Mouse (Mus musculus) hematopoietic stem cell, adult 5-6 weeks (primary cell): ENCODE measurements around the gene Olfr1120. TPM values are rescaled to one million over a fixed set of nuclear protein-coding genes. Genes with fewer than 3 reads are reported as not detected.
"Not testable (repeated sequence)": the region's sequence is repeated elsewhere in the genome, so short reads cannot be mapped to it uniquely, and the experiment has no call there.

Experiments used
- ATAC-seq, 2 experiments: fragments of 125-278 bp in 1 of 2; replicated peaks in 1 of 2; 2 replicates each; pipeline ENCODE4 v1.8.0; 2016 to 2017; ENCODE audit warnings: inconsistent platforms in 2 of 2, mild to moderate bottlenecking in 2 of 2, moderate number of reproducible peaks in 2 of 2, low read depth in 1 of 2, moderate TSS enrichment in 1 of 2; ENCODE audit not compliant: low FRiP score in 2 of 2, poor library complexity in 2 of 2, severe bottlenecking in 2 of 2, insufficient read depth in 1 of 2, low TSS enrichment in 1 of 2
- total RNA-seq: library from RNA; stranded (forward); fragments of 172-1452, 232-1000 nt; gene quantifications from 2 replicates; pipeline ENCODE4 v1.2.3, GENCODE M21; 2017

The Olfr1120 gene
- total RNA-seq = not detected in 2 replicates

DNA sequence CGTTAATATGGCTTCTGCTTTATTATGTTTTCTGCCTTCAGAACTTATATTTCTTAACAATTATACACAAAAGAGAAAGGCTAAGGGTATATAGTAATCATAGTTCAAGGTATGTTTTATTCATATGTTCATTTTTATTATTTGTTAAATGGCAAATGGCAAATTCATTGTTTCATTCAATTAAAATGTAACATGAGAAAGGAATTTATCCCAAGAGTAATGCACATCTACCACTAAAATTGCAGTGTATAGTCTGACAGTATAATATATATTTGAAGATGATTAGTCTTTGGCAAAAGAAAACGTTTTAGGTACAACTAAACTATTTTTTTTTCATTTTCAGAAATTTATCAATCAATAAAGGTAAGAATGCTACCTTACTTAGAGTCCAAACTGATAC, at the start of gene Olfr1120:
Gene Olfr1120, plus strand, starts transcription at position 301 of the 400 bp plus-strand sequence.
- ATAC-seq = no peak

- no peak for ATAC-seq
Observed at GRCm38 (mm10) chr2:87307281-87307680, 47.3 kb upstream of the Olfr1120 start, which contains the start of gene Olfr1118. Gene Olfr1118, plus strand, starts transcription at chr2:87307581.

DNA sequence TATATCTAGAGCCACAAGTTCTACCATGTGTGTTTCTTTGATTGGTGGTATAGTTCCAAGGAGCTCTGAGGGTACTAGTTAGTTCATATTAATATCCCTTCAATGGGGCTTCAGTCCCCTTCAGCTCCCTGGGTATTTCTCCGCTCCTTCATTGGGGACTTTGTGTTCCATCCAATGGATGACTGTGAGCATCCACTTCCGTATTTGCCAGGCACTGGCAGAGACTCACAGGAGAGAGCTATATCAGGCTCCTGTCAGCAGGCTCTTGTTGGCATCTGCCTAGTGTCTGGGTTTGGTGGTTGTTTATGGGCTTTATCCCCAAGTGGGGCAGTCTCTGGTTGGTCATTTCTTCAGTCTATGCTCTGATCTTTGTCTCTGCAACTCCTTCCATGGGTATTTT, 5.5 kb downstream of the Olfr1120 start:
- not testable (repeated sequence) for ATAC-seq

DNA sequence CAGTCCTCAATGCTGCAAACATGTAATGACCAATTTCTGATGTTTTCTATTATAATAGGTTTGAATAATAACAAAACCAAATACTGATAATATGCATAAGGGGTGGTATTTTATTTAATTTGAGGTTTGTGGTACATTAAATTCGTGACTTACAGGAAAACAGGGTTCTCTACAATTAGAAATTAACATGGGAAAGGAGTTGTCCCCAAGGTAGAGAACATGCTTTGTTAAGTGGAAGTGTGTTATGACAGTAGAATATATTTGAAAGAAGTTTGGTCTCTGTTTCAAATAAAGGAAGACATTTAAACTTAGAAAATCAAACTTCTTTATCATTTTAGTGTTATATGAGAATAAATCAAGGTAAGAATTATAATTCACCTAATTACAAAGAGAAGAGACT, 15.0 kb downstream of the Olfr1120 start, which contains the start of gene Olfr1121:
Gene Olfr1121, plus strand, starts transcription at position 301 of the 400 bp plus-strand sequence.
- ATAC-seq = no peak

- no peak for ATAC-seq
Observed at GRCm38 (mm10) chr2:87371726-87372125, 17.1 kb downstream of the Olfr1120 start.

DNA sequence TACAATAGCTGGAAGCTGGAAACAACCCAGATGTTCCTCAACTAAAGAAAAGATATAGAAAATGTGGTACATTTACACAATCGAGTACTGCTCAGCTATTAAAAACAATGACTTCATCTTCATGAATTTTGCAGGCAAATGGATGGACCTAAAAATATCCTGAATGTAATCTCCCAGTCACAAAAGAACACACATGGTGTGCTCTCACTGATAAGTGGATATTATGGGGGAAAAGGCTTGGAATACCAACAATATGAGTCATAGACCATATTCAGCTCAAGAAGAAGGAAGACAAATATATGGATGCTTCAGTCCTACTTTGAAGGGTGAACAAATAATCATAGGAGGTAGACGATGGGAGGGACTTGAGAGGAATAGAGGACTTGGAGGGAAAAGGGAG, 29.3 kb downstream of the Olfr1120 start:
- ATAC-seq = no peak

DNA sequence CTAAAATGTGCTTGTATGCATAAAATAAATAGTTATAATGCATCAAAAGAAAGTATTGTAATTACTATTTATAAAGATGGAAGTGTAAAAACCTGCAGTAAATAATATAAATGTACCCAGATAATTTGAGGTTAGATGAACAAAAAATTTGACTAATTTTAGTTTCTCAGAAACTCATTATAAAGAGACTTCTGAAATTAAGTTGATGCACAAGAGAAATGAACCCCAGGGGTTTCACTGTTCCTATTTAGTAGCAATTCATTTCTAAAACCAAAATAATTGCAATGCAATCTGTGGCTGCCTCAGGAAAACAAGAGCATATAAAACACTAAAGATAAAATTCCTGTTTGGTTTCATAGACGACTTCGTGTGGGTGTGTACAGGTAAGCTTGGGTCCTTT, 30.9 kb downstream of the Olfr1120 start, which contains the start of gene Olfr1122:
Gene Olfr1122, plus strand, starts transcription at position 301 of the 400 bp plus-strand sequence.
- no peak for ATAC-seq

- ATAC-seq = not testable (repeated sequence)
Observed at GRCm38 (mm10) chr2:87393605-87394004, 39.0 kb downstream of the Olfr1120 start.

DNA sequence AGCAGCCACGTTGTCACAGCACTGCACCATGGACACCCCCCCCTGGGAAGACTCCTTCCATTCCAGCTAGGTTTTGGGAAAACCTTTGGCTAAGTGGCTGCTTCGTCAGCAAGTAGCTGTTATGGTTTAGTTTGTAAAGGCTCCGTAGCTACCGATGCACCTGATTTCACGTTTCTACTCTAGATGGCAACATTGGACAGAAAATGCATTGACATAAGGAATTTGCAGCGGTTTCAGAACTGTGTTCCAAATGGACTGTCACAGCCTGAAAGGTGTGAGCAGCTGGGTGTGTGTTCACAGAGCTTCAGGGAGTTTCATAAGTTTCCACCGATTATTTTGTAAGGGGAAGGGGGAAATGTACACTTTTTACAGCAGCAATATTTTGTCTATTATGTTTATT, 40.1 kb downstream of the Olfr1120 start:
- ATAC-seq = not testable (repeated sequence)

Other genes with a start within 250 kb of the Olfr1120 start
- gene Olfr259, start 240.2 kb upstream of the Olfr1120 start, total RNA-seq = not detected in 2 replicates
- gene Olfr1110, start 214.5 kb upstream of the Olfr1120 start, total RNA-seq = not detected in 2 replicates
- not detected in 2 replicates for gene Olfr1111, start 202.2 kb upstream of the Olfr1120 start, total RNA-seq
- gene Olfr1112, start 167.0 kb upstream of the Olfr1120 start, total RNA-seq = not detected in 2 replicates
- gene Olfr1113, start 145.8 kb upstream of the Olfr1120 start, total RNA-seq = not detected in 2 replicates
- gene Olfr1115, start 106.8 kb upstream of the Olfr1120 start, total RNA-seq = not detected in 2 replicates
- not detected in 2 replicates for gene Olfr1116, start 87.3 kb upstream of the Olfr1120 start, total RNA-seq
- gene Olfr1118, start 47.2 kb upstream of the Olfr1120 start, total RNA-seq = not detected in 2 replicates
- gene Olfr1121, start 15.1 kb downstream of the Olfr1120 start, total RNA-seq = not detected in 2 replicates
- gene Olfr1122, start 31.0 kb downstream of the Olfr1120 start, total RNA-seq = not detected in 2 replicates
- not detected in 2 replicates for gene Olfr1123, start 61.8 kb downstream of the Olfr1120 start, total RNA-seq
- not detected in 2 replicates for gene Olfr1124, start 75.5 kb downstream of the Olfr1120 start, total RNA-seq
- gene Olfr1126, start 99.1 kb downstream of the Olfr1120 start, total RNA-seq = not detected in 2 replicates
- not detected in 2 replicates for gene Pramel7, start 142.3 kb downstream of the Olfr1120 start, total RNA-seq
- gene Pramel6, start 151.8 kb downstream of the Olfr1120 start, total RNA-seq = not detected in 2 replicates
- not detected in 2 replicates for gene Olfr153, start 177.0 kb downstream of the Olfr1120 start, total RNA-seq
- not detected in 2 replicates for gene Olfr1128, start 190.7 kb downstream of the Olfr1120 start, total RNA-seq
- not detected in 2 replicates for gene Olfr1129, start 219.1 kb downstream of the Olfr1120 start, total RNA-seq